ENCODE assay signal across 21 mouse cellular contexts in the genomic region with DNA sequence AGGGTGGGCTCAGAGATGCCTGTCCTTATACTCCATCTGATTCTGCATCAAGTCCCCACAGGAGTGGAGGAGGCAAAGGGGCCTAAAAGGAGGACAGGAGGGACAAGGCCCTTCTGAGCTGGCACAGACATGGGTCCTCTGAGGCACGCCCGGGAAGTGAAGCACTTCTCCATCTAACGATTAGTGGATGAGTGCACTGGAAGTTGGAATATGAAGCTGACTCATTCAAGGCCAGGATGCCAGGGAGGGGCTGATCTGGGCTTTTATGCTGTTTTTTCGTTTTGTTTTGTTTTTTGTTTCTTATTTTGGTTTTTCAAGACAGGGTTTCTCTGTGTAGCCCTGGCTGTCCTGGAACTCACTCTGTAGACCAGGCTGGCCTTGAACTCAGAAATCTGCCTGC. TPM values are rescaled to one million over a fixed set of nuclear protein-coding genes. Genes with fewer than 3 reads are reported as not detected.
"Had no signal": no experiment of that assay in that cellular context is flagged by ENCODE, and none has a peak within 500 bp of the region (broad histone marks: within the 10 kb centered on the region; RNA-seq: fewer than 3 reads in every experiment).

No protein-coding gene starts in this region.

- DNase-seq: liver, postnatal 0 days; lung, adult 2 months; lung, postnatal 14 days; lung, postnatal 36 days; midbrain, embryonic 14.5 days; retina, postnatal 1 day; right cerebral cortex, adult 18-20 months; right cerebral cortex, postnatal 25 days; right cerebral cortex, postnatal 4 days; spleen, adult 18-20 months; thymus, adult 18-20 months; thymus, postnatal 14 days; thymus, postnatal 36 days had no signal

RNA-seq across cellular contexts. Expression of gene Cyp2ab1, which starts 9.9 kb away (rescaled TPM):
- polyA plus RNA-seq: liver, postnatal 0 days; midbrain, embryonic 11.5 days; midbrain, embryonic 14.5 days; midbrain, embryonic 16.5 days; neural tube, embryonic 11.5 days; neural tube, embryonic 13.5 days; neural tube, embryonic 15.5 days; small intestine, adult 2 months; stomach, embryonic 14.5 days; stomach, embryonic 16.5 days had no signal
